7 mouse cellular contexts compared by ENCODE assay signal in genomic region chr7:105554212-105554942, GRCm38 (mm10). TPM values are rescaled to one million over a fixed set of nuclear protein-coding genes. Genes with fewer than 3 reads are reported as not detected.
A peak's percentile ranks its signal among the peaks of the same experiment; 100 is the strongest.
DNase-seq lines count a peak whose midpoint lies in the region; ATAC-seq lines count a peak whose summit lies in the region.

TSS of gene Smpd1 (plus strand) at chr7:105554360.

- peak within 1 kb of the TSS; percentile 50; the same call in 1 of the 2 replicates for H3K27ac ChIP-seq in embryonic facial prominence, embryonic 12.5 days
- H3K27ac ChIP-seq in limb, embryonic 13.5 days: no peak within 1 kb of the TSS; the same call in 1 of the 2 replicates
- H3K27ac ChIP-seq in midbrain, embryonic 16.5 days (ENCODE audit: low read length): peak within 1 kb of the TSS; percentile 86

- ATAC-seq in embryonic facial prominence, embryonic 12.5 days (ENCODE audit: insufficient number of reproducible peaks, insufficient read depth, low FRiP score, low TSS enrichment): peak; percentile 87
- peak; percentile 88 for ATAC-seq in limb, embryonic 13.5 days (ENCODE audit: low FRiP score, low read depth)
- ATAC-seq in midbrain, embryonic 16.5 days: peak; percentile 92

- peak; percentile 85 for DNase-seq in adrenal gland, postnatal 25 days
- peak; percentile 93 to 96 for DNase-seq in heart, adult 18-20 months
- DNase-seq in kidney, adult 8-10 months: peak; percentile 94 to 96
- DNase-seq in spleen, postnatal 10 days (ENCODE audit: low spot score in 2 of 2): peak; percentile 75 to 89

- no peaks in the 10 kb centered on the region for H3K27me3 ChIP-seq in embryonic facial prominence, embryonic 12.5 days
- no peaks in the 10 kb centered on the region for H3K27me3 ChIP-seq in limb, embryonic 13.5 days
- H3K27me3 ChIP-seq in midbrain, embryonic 16.5 days (ENCODE audit: control insufficient read depth, insufficient read depth, low read depth, low read length): no peaks in the 10 kb centered on the region

- H3K9me3 ChIP-seq in embryonic facial prominence, embryonic 12.5 days: no peaks in the 10 kb centered on the region
- no peaks in the 10 kb centered on the region for H3K9me3 ChIP-seq in limb, embryonic 13.5 days
- no peaks in the 10 kb centered on the region for H3K9me3 ChIP-seq in midbrain, embryonic 16.5 days (replicated peaks; ENCODE audit: control insufficient read depth, low read length, poor library complexity, severe bottlenecking)

- peak within 1 kb of the TSS; percentile 69 for H3K4me2 ChIP-seq in embryonic facial prominence, embryonic 12.5 days (replicated peaks)
- H3K4me2 ChIP-seq in limb, embryonic 13.5 days (replicated peaks): peak within 1 kb of the TSS; percentile 73
- peak within 1 kb of the TSS; percentile 83 for H3K4me2 ChIP-seq in midbrain, embryonic 16.5 days (ENCODE audit: low read length)

- H3K36me3 ChIP-seq in embryonic facial prominence, embryonic 12.5 days: peaks cover 26% of the 10 kb centered on the region
- H3K36me3 ChIP-seq in limb, embryonic 13.5 days: peaks cover 29% of the 10 kb centered on the region
- peaks cover 16% of the 10 kb centered on the region for H3K36me3 ChIP-seq in midbrain, embryonic 16.5 days (ENCODE audit: control insufficient read depth, insufficient read depth, low read length)

- H3K9ac ChIP-seq in embryonic facial prominence, embryonic 12.5 days: peak within 1 kb of the TSS; percentile 67
- peak within 1 kb of the TSS; percentile 78 for H3K9ac ChIP-seq in limb, embryonic 13.5 days
- peak within 1 kb of the TSS; percentile 92 for H3K9ac ChIP-seq in midbrain, embryonic 16.5 days (ENCODE audit: low read depth, low read length)

- WGBS in embryonic facial prominence, embryonic 12.5 days: 4% methylated on average over 26 of the region's 26 CpGs
- 4% methylated on average over 26 of the region's 26 CpGs for WGBS in limb, embryonic 13.5 days
- 4% methylated on average over 26 of the region's 26 CpGs for WGBS in midbrain, embryonic 16.5 days

- H3K4me3 ChIP-seq in embryonic facial prominence, embryonic 12.5 days: peak within 1 kb of the TSS; percentile 73
- H3K4me3 ChIP-seq in limb, embryonic 13.5 days: peak within 1 kb of the TSS; percentile 71
- H3K4me3 ChIP-seq in midbrain, embryonic 16.5 days (ENCODE audit: low read depth, low read length): peak within 1 kb of the TSS; percentile 80

- H3K4me1 ChIP-seq in embryonic facial prominence, embryonic 12.5 days: peaks cover 14% of the 10 kb centered on the region
- peaks cover 18% of the 10 kb centered on the region for H3K4me1 ChIP-seq in limb, embryonic 13.5 days
- peaks cover 21% of the 10 kb centered on the region for H3K4me1 ChIP-seq in midbrain, embryonic 16.5 days (ENCODE audit: control insufficient read depth, insufficient read depth, low read length)

RNA-seq across cellular contexts. Expression of gene Smpd1, which starts in this region (rescaled TPM):
- 48.2 and 49.1 TPM in 2 replicates for total RNA-seq in adrenal gland, postnatal 25 days (2021)
- polyA plus RNA-seq in embryonic facial prominence, embryonic 12.5 days (2016; fragmentation: Nextera tagmentation; extraction: Ambion mirVana): 40.8 and 41.4 TPM in 2 replicates
- total RNA-seq in heart, adult 18-20 months (2021): 100 to 1,000 TPM; 170 to 189 TPM
- polyA plus RNA-seq in limb, embryonic 13.5 days (2015; fragmentation: Nextera tagmentation; extraction: Ambion mirVana): 40.1 and 40.8 TPM in 2 replicates
- 95.2 and 104 TPM in 2 replicates for polyA plus RNA-seq in midbrain, embryonic 16.5 days (2015; fragmentation: Nextera tagmentation; extraction: Ambion mirVana)
